Mouse (Mus musculus) 3134 (cell line): ENCODE measurements around the gene Sdccag8.
A peak's percentile ranks its signal among the peaks of the same experiment; 100 is the strongest.

Source experiments
- DNase-seq: peaks from one replicate; pipeline ENCODE4 v3.0.0-alpha.2; 2011; ENCODE audit warnings: low spot score; ENCODE audit not compliant: insufficient read length; ENCODE audit errors: extremely low read depth

Gene Sdccag8

DNA sequence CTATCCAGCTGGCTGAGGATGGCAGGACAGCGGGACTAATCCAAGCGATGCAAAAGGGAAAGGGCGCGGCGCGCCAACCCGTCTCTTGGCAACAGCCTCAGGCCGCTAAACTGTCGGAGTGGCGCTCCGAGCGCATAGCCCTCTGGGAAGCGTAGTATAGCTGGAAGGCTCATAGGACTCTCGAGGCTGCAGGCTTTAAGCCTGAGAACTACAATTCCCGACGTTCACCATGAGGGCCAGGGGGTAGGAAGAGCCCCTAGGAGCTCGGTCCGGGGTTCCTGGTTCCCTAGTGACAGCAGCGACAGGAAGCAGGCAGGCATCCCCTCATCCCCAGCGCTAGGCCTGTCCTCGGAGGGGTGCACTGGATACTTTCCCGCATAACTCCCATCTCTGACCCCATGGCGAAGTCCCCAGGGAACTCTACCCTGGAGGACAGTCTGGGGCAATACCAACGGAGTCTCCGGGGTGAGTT lies at the start of gene Sdccag8:
Gene Sdccag8, plus strand, starts transcription at position 70 of the 472 bp plus-strand sequence.
- peak; percentile 96 for DNase-seq

- no peak for DNase-seq
Observed at GRCm38 (mm10) chr1:176774533-176774932, 39.9 kb upstream of the Sdccag8 start.

DNA sequence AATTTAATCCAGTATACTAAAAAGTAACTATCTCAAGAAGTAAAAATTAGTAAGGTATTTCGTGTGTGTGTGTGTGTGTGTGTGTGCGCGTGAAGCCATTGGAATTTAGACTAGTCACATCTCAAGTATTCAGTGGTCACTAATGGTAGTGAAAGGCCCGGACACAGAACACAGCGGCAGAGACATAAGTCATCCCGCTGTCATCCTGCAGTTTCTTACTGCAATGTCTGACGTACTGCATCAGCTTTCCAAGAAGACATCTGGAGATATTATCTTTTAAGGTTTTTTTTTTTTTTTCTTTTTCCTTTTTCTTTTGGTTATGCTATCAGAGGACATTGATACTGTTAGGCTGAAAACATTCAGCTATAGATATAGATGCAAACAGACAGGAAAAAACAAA lies 25.1 kb upstream of the Sdccag8 start:
- no peak for DNase-seq

DNA sequence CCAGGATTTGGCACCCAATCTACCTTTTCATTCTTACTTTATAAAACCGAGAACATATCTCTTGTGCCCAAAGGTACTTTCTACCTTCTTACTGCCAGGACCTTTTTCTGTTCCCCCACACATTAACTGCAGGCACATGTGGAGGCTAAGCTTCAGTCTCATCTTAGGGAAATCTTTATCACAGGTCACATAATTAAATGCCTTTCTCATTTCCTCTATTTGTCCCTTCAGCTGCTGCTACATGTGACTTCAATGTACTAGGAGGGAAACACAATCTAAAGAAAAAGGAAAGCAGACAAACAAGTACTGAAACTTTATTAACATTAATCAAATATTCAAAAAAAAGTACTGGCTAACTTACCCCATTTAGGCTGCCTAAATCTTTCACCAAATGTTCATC lies 22.3 kb upstream of the Sdccag8 start:
- no peak for DNase-seq

- no peak for DNase-seq
Observed at GRCm38 (mm10) chr1:176798673-176799072, 15.8 kb upstream of the Sdccag8 start.

GRCm38 (mm10) chr1:176800728-176801365 lies 13.6 kb upstream of the Sdccag8 start:
- DNase-seq: peak; percentile 55

GRCm38 (mm10) chr1:176810161-176810560 lies 4.3 kb upstream of the Sdccag8 start:
- DNase-seq: no peak

GRCm38 (mm10) chr1:176811892-176812291 lies 2.6 kb upstream of the Sdccag8 start:
- DNase-seq: no peak

DNA sequence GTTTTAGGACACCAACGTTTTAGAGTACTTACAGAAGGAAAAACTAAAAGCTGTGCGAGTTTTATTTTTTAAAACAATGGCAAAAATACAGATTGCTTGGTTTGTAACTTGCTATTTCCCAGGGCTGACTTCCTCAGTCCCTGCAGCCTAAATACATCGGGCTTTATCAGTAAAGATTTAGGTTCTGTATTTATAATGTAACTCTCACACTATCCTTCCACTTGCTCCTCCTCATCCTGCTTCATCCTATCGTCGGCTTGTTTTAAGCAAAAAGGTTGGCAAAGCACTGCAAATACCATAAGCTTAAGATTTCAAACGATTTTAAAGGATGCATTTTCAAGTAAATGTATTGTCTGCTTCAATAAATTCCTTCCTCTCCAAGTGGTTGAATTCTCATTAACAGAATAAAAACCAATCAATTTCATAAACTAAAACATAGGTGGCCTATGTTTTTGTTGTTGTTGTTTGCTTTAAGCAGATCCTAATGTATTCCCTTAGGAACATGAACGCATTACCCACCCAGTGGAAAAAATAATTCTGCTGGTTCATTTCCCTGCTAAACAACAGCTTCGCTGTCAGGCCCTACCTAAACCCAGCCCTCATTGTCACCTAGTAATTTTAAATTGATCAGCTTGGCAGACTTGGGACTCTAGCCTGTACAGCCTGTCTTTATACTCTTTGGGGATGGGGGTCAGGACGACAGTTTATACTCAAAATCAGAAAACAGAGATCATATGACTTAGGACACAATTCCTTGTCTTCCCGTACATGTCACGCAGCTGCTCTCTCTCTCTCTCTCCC lies 1.8 kb upstream of the Sdccag8 start:
- DNase-seq: no peak

DNA sequence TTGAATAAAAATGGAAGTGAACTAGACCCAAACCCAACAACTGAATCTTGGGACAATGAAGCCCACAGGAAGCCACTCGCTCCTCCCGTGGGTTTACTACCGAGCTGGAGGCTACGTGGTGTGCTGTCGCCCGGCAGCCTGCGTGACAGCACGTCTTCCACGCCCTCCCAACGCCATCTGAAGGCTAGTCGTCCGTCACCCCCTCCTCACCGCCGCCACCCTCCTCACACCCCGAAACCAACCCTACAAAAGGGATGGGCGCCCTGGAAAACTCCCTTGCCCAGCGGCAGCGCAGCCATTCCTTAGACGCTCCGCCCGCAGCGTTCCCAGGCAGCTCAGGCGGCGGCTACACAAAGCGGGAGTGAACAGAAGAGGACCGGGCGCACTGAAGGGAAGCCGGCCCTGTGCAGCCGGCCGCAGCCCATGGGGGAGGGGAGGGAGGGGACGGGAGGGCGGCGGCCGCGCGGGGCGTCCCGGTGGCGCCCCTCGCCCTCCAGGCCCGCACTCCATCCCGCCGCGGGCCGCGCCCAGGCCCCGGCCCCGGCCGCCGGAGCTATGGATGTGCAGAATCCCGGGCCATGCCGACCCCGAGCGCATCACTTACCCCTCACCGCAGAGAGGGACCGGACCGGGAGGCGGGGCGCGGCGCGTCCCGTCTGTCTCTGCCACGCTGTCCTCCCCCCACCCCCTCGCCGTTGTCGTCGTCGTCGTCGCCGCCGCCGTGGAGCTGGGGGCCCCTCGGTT lies 996 bp upstream of the Sdccag8 start:
- peak; percentile 86 for DNase-seq

- peak; percentile 93 for DNase-seq
Observed at GRCm38 (mm10) chr1:176814036-176814420, 432 bp upstream of the Sdccag8 start, which contains the start of gene Cep170. Gene Cep170 (minus strand): TSS chr1:176814067.

- DNase-seq: no peak
Observed at GRCm38 (mm10) chr1:176816728-176817127, 2.3 kb downstream of the Sdccag8 start.

- peak; percentile 39 for DNase-seq
Observed at GRCm38 (mm10) chr1:176818147-176818546, 3.7 kb downstream of the Sdccag8 start.

- peak; percentile 69 for DNase-seq
Observed at GRCm38 (mm10) chr1:176818763-176819162, 4.3 kb downstream of the Sdccag8 start.

DNA sequence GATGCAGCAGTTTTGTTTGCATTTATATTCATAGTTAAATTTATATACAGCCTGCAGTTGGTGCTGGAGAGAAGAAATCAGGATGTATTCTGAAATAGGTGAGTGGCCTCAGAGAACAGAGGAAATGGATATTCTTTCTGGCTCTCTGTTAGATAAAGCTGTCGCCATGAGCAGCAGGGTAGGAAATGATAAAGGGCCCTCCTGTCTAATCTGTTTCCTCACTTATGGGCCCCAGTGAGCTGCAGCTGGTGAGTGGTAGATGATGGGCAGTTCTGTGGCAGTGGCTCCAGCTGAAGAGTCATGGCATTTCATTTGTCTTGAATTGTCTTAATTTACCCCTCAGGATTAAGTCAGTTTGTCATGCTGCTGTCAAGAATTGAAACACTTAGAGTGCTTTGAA lies 7.5 kb downstream of the Sdccag8 start:
- no peak for DNase-seq

- DNase-seq: no peak
Observed at GRCm38 (mm10) chr1:176822949-176823348, 8.5 kb downstream of the Sdccag8 start.

DNA sequence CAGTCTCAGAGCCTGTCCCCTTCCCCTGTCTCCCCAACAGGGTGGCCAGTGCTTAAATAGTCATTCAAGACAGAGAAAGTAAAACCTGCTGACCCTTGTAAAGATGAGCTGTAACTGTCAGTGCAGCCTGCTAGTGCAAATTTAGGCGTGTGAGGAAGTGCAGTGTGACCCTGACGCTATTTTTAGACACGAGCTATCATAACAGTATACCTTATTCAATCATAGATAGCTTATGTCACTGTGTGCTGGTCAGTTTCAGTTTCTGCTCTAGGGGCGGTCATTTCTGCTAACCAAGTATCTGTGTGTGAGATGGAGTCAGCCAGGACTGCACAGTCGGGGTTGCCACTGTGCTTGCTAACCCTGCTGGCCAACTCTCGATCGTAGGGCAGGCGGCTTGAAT lies 9.4 kb downstream of the Sdccag8 start:
- no peak for DNase-seq

- no peak for DNase-seq
Observed at GRCm38 (mm10) chr1:176824611-176825010, 10.2 kb downstream of the Sdccag8 start.

DNA sequence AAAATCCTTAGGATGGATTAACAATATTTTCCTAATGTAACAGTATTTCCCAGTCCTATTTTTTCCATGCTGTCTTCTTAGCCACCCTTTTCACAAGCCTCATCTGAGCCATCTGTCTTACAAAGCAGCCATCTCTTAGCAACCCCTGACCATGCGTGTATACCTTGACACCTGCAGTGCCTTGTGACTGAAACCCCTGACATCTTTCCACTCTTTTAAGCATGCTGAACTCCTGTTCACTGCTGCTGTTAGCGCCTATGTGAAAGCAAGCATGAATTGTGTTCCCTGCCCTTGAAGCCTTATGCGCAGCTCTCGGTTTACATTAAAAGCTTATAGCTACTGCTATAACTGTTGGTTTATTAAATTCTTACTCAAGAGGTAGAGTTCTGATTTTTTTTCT lies 10.6 kb downstream of the Sdccag8 start:
- DNase-seq: no peak

DNA sequence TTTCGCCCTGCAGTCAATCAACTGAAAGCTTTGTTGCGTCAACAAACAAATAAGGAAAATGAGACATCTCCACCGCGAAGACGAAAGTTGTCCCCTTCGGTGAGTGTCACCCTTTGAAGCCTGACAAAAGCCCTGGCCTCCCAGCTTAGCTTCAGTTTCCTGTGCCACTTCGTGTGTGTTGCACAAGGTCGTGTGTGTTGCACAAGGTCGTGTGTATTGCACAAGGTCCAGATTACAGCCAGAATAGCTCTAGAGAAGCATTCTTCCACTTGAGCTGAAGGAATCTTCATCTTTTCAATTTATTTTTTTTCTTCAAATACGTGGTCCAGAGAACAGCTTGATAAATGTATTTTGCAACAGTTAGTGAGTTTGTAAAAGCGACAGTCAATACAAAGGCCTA lies 11.7 kb downstream of the Sdccag8 start:
- no peak for DNase-seq

DNA sequence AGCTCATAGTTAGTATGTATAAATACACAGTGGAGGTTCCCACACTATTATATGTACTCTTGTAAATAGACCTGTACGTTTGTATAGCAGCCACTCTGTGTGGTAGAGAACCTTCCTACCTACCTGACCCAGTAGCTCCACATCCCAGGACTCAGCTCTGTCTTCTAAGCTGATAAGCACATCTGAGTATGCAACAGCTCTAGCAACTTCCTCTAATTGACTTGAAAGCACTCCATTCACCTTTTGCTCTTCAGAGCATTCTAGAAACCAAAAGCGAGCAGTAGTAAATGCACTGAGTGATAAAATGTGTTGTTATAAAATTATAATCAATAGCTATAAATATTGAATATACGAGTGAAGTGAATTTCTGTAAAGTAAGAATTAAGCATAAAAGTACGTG lies 12.5 kb downstream of the Sdccag8 start:
- no peak for DNase-seq
